Mouse (Mus musculus) CD4-positive, CD25-positive, alpha-beta regulatory T cell, adult 4 months (primary cell): ENCODE data around the gene Thsd4. TPM values are rescaled to one million over a fixed set of nuclear protein-coding genes. Genes with fewer than 3 reads are reported as not detected.

Experiments used
- ATAC-seq: one replicate; pipeline ENCODE4 v1.8.0; 2017
- polyA plus RNA-seq, 2 experiments: library from polyadenylated mRNA; unstranded; fragments of 100-300 nt; shearing (Covaris generic); gene quantifications; one replicate each; pipeline ENCODE4 v1.2.1; 2017

Thsd4 gene
- polyA plus RNA-seq, 2 experiments from 2014 or later = not detected

DNA sequence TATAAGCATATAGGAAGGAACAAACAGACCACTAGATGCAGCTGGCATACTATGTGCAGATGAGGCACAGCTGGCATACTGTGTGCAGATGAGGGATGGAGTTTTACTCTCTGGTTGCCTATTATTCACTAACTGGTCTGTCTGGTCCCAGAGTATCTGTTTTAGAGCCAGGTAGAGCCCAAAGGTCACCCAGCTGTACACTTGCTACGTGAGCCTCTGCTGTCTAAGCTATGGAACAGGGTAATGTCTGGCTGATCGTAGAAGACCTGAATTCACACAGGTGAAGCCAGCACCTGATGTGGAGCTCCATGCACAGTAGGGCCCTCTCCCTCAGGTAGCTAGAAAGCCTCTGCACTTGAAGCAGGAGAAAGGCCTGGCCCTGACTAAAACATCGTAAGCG lies 5.5 kb downstream of the Thsd4 start:
- ATAC-seq = no peak

DNA sequence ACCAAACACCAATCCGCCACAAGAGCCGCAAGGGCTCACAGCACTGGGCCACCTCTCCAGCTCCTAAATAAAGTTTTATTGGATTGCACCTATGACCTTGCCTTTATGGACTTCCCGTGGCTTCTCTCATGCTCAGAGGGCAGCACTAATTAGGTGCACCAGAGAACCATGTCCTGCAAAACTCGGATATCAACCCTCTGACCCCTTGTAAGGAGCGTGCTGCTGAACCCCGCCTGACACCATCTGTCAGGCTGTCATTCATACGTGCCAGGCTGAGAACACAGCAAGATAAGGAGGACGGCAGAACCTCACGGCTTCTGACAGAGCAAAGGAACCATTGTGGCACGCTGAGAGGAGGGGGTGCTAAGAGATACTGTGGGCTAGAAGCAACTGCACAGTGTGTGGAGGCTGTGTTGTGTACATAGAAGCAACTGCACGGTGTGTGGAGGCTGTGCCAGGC lies 8.5 kb downstream of the Thsd4 start:
- no peak for ATAC-seq

DNA sequence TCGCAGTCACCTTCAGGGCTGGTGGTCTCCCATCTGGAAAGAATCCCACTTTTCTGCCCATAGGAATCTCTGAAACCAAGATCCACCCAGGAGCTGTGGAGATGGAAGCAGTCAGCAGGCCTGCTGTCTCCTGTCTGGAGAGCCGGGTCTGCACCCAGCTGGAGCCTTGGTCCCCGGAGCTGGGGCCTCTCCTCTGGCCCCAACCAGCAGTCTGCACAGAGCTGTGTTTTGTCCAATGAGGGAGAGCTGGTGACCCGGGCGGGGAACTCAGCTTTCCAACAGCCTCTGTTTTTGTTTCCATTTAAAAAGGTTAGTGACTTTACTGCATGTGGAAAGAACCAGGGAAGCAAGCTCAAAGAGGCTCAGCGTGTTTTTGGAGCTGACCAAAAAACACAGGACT lies 11.0 kb downstream of the Thsd4 start:
- no peak for ATAC-seq

GRCm38 (mm10) chr9:60506136-60506535 lies 15.7 kb downstream of the Thsd4 start:
- no peak for ATAC-seq

DNA sequence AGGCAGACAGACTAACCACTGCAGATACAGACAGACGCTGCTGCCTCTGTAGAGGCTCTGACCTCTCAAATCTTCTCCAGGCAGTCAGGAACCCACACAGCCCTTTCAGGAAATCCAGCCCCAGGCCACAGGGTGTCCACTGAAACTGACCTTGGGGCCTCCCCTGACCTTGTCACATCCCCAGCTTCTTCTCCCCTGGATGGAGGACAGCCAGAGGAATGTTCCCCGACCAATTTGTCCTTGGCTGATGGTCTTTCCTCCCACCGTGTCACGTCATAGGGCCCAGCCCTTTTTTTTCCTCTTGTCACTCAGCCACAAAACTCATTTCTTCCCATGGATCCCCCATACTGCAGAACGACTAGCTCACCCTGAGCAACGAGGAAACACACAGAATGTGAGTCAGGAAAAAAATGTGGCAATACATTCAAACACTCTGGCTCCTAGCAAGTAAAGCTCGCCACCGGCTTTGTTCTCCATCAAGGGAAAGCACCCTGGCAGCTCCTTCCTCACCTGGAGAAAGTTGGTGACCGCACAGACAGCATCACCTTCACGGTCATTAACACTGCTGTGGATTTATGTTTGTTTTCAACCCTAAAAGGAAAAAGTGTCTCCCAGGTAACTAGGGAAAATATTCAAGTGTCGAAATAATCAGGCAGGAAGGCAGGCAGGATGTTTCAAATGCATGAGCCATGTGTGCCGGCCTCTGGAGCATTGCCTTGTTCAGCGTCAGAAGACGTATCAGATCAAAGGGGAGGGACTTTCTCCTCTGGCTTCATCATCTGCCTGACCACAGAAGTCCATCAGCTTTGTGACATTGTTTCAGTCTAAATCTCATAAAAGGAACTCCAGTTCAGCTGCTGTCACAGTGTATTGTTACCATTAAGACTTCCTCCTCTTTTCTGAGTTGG lies 17.2 kb downstream of the Thsd4 start:
- ATAC-seq = no peak

GRCm38 (mm10) chr9:60502220-60502619 lies 19.6 kb downstream of the Thsd4 start:
- ATAC-seq = no peak

DNA sequence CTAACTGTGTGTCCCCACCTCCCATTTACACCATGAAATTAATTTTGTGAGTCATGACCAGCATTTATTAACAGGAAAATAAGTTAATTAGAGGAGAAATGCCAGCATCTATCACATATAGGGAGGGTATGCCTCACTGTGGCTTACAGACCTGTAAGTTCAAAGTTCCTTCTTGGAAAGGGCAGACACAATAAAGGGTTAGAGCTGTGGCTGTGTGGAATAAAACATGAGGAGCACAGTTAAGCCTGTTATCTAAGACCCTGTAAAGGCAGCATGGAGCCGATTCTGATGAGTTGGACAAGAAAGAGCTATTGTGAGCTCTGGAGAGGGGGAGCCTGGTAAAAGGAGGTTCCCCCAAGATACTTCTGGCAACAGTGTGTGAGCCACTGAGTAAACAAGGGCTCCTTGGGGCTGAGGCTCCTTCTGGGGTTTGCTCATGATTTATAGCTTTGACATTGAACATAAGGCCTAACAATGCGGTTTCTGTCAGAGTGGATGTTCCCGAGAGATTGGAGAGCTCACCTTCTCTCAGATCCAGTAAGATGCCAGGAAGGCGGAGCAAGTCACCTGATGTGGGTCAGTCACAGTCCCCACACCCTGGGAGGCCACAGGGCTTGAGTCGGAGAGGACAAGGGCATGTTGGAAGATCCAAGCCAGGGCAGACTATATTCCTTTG lies 20.2 kb downstream of the Thsd4 start:
- ATAC-seq = no peak

DNA sequence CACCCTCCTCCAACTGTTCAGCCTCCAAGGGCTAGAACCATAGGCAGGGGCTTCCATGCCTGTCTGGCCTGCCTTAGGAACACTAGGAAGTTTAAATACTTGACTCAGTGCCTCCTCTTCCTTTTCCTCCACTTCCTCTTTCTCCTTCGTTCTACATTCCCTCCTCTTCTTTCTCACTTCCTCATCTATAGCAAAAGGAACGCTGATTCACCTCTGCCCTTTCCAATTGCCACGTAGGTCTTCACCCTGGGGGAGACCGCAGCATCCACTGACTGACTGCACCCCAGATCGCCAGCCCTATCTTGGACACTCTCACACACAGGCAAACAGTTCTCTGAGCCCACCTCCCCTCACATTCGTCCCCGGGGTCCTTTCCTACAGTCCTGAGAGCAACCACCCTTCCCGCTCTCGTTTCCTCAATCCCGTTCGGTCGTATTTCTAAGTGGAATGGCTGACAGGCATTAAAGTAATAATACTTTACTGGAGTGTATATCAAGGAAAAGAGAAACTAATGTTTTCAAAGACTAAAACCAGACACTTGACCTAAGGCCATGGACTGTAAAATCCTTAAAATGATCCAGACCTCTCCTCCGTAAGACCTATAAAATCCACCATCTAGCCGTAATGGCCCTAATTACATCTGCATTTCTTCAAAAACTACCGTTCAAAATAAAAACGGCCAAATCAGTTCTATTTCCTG lies 29.4 kb downstream of the Thsd4 start:
- no peak for ATAC-seq

DNA sequence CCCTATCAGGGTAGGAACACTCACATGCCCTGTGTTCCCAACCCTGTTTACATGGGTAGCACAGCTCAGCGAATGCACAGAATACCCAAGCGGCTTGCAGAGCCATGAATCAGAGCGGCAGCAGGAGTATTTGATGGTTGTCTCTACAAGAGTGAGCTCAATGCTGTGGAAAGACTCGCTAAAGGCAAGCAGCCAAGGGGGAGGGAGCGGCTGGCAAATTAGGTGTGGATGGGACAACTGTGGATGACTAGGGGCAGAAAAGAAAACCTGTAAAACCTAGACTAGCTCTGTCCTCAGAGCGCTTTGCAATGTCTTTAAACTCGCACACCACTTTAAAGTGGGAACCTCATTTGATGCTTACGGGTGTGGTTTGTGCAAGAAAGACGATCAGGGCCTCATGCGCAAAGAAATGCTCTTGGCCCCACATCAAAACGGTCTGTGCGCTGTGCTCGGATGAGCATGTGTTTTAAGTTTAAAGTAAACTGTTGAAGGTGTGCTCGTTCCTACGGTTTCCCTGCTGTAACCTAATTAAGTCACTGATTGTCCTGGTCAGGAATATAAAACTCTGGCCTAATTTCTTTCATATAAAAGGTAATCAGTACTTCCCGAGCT lies 30.3 kb downstream of the Thsd4 start:
- ATAC-seq = no peak

DNA sequence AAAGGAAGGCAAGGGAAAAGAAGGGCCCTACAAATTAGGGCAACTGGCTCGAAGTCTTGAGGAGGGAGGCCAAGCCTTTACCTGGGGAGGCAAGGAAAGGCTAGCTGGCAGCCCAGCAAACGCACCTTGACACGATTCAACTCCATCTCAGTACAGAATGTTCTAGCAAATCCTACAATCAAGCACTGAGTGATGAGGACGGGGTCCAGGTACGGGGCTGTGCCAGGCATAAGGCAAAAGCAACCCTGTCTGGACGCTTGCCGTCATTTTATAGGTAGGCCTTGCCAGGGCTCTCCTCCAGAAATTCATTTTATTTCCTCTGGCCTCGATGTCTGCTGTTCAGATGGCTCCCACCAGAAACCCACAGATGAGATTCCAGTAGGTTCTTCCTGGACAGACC lies 30.8 kb downstream of the Thsd4 start:
- ATAC-seq = no peak

DNA sequence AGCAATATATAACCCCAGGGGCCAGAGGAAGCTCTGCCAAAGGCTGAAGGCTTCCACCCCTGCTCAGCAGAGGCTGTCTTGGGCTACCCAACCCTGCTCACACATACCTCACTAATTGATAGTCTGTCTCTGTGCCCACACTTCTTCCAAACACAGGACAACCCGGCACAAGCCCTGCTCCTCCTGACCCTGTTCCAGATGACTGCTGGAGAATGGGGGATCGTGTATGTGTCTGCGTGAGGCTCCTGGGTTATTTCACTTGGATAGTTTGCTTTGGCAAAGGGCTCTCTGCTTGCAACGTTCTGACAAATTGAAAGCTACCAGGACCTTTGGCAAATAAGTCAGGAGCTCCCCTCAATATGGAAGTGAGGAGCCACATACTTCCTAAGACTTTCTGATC lies 33.0 kb downstream of the Thsd4 start:
- no peak for ATAC-seq

DNA sequence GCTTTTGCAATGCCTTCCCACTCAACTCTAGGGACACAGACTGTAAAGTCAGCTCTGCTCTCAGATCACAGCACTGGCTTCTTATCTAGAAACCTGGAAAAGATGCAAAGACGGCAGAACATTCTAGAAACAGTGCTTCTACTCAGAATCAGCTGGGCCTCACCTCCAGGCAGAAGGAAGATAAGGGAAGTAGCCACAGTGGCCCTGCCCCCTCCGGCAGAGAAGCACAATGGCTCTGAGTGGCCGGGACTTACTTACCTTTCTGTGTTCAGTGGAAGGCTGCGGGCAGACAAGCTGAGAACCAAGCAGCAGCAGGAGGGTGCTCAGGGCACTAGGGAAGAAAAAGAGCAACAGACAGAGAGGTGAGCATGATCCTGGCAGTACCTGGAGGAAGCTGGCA lies 39.7 kb downstream of the Thsd4 start:
- ATAC-seq = no peak

DNA sequence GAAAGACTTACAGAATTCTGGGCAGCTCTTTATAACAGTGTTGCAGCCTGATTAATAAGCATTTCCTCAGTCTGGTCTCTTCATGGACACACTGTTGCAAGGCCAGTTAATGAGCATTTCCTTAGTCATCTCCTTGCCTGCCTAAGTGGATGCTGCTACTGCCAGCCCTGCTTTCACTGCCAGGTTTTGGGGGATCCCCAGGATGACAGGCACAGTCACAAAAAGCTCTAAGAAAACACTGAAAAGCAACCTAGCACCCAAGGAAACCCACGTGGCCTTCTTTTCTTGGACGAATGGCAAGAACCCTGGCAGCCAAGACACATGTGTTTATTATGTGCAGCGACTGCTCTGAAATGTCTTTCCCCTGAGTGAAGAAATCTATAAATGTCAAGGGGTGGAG lies 41.8 kb downstream of the Thsd4 start:
- no peak for ATAC-seq

DNA sequence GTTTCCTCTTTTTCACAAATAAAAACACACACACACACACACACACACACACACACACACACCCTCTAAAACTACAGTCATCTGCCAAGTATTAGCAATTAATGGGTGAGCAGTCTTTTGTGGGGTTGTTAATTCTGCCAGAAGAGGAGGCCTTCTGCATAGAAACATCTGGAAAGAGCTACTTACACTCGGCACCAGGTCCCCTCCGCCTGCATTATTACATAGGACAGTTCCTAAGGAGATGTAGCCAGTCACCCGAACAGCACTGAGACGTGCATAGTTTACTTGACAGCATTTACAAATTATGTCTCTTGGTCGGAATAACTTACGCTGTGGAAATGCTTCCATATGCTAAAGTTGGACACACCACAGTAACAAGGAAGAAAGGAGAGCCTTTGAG lies 43.0 kb downstream of the Thsd4 start:
- no peak for ATAC-seq

DNA sequence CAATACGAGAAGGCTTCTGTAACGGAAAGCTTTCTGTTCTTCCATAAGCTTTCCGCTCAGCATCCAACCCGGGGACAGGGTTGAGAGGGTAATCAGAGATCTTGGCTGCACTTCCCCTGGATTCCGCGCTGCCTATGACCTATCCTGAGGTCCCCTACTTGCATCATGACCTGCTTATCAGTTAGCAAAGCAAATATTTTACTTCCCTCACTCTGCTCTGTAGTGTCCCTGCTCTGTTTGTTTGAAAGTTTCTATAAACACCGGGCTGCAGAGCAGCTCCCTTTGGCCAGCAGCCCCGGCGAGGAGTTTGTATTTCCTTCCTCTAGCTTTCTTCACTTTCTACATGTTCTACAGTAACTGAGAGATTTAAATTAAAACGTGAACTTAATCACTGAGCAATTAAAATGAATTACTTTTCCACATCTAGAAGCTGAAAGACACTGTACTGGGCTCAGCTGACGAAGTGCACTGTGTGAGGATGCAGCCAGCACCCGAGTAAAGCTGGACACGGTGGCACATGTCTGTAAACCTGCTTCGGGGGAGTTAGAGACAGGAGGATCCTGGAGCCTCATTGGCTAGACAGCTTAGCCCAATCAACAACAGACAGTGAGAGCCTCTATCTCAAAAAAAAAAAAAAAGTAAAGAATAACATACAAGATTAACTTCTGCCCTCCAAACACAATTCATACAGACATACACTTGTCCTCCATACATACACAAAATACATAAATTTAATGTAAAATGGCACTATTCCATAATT lies 43.7 kb downstream of the Thsd4 start:
- ATAC-seq = no peak

DNA sequence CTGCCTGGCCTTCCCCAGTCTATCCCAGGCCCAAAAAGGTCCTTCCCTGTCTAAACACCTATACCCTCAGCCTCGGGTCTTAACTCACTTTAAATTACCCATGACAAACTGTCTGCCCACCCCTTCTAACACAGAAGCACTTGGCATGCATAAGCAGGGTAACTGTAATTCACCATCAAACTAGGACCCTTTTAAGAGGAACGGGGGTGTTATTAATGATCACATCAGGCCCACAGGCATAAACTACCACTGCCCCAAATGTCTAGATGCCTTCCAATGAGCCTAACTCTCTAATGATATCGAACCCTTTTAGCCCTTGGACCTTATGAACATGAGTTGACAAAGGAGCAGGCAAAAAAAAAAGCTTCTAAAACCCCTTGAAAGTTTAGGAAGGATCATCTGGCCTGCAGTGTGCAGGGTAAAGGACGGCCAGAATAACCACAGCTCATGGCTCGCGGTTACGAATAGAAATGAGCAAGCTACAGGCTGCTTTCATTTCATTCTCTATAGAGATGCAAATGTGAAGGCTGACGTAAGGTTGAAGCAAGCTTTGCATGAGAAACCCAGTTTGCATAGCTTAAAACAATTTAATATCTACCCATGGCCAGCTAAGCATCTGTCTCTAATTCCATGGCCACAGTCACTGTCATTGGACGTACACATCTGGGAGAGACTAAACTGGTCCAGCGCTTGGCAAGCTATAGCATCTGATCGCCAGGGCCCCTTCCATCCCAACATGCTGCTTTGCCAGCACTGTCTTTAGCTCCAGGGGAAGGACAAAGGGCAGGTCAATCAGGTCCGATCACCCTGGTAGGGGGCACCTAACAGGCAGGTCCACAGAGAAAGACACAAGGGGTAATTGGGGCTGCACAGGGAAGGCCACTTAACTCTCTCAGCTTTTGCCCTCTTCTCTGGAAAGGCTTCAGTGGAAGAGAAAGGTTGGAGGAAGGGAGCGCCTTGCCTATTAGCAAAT lies 61.5 kb downstream of the Thsd4 start:
- no peak for ATAC-seq

- ATAC-seq = no peak
Observed at GRCm38 (mm10) chr9:60458468-60458962, 63.3 kb downstream of the Thsd4 start.

DNA sequence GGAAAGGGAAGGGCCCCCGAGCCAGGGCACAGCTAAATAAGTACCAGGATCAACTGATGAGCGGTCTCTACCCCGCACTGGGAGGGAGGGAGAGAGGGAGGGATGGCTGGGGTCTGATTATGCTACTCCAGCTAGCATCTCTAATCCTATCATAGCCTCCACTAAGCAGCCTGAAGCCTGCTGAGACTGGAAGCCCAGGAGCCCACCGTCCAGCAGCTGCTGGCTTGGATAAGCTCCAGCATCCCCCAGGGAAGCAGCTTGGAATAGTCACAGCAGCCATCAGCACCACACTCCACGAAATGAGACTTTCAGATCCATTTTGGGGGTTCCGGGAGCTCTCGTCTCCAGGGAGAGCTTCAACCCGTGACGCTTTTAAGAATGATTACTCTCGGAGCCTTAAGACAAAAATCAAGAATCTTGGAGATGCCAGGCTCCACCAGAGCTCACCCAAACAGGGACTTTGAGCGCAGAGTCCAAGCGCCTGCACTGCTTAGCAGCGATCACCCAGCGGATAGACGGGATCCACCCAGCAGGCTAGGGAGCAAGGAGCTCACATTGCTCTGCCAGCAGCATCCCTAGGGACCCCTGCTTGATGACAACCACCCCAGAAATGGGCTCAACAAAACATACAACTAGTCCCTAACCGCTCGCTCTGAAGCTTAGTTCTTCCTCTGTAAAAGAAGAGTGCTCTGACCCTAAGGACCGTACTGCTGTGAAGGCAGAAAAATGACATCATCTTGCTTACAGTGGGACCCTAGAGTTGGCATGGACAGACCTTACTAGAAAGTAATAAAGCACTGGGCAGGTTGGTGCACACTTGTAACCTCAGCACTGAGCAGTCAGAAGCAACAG lies 64.3 kb downstream of the Thsd4 start:
- no peak for ATAC-seq

DNA sequence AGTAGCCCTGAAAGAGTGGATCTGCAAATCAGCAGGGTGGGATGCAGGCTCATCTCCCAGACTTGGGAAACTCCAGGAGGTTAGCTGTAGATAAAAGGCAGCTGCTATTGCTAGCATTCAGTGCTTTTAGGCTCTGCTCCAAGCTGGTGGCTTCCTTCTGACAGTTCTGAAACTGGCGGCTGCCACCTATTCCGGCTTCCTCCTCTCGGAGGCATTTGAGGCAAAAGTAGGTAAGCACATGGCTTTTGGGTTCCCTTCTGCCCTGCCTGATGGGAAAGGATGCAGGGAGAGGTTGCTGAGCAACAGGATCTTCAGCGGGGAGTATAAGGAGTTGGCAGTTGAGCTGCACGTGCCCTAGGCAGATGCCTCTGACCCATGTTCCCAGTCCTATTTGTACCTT lies 65.2 kb downstream of the Thsd4 start:
- ATAC-seq = no peak
